Mouse (Mus musculus) forebrain, embryonic 15.5 days (tissue): Measurements from ENCODE around the gene Prkcq. TPM values are rescaled to one million over a fixed set of nuclear protein-coding genes. Genes with fewer than 3 reads are reported as not detected.

ENCODE experiments used
- ATAC-seq: fragments of 200-750 bp; cut with Nextera tagmentation; replicated peaks from 2 replicates; pipeline ENCODE4 v1.8.0; 2017; ENCODE audit warnings: mild to moderate bottlenecking, moderate TSS enrichment, moderate library complexity
- H3K27ac ChIP-seq: fragments of 300-500 bp; sonication (generic); replicated peaks from 2 replicates; pipeline ENCODE4 v1.5.1; 2015; ENCODE audit warnings: mild to moderate bottlenecking, inconsistent platforms
- H3K27me3 ChIP-seq: fragments of 300-500 bp; sonication (generic); 2 replicates; pipeline ENCODE4 v1.6.1; 2015; ENCODE audit warnings: inconsistent platforms
- H3K36me3 ChIP-seq: fragments of 300-500 bp; sonication (generic); 2 replicates; pipeline ENCODE4 v1.6.1; 2015; ENCODE audit warnings: mild to moderate bottlenecking, inconsistent platforms
- H3K4me1 ChIP-seq: fragments of 300-500 bp; sonication (generic); 2 replicates; pipeline ENCODE4 v1.6.1; 2015; ENCODE audit warnings: inconsistent platforms
- H3K4me2 ChIP-seq: fragments of 300-500 bp; sonication (generic); replicated peaks from 2 replicates; pipeline ENCODE4 v1.6.1; 2015; ENCODE audit warnings: mild to moderate bottlenecking, inconsistent platforms
- H3K4me3 ChIP-seq: fragments of 300-500 bp; sonication (generic); 2 replicates; pipeline ENCODE4 v1.5.1; 2015; ENCODE audit warnings: mild to moderate bottlenecking, inconsistent platforms
- H3K9ac ChIP-seq: fragments of 300-500 bp; sonication (generic); replicated peaks from 2 replicates; pipeline ENCODE4 v1.6.1; 2015; ENCODE audit warnings: mild to moderate bottlenecking, inconsistent platforms
- H3K9me3 ChIP-seq: fragments of 300-500 bp; sonication (generic); 2 replicates; pipeline ENCODE4 v1.6.1; 2016; ENCODE audit warnings: inconsistent platforms
- WGBS: fragments of 180-500 bp; shearing (Covaris S2); methylation state at CpG from one replicate; pipeline ENCODE4 v1.1.7; 2015; ENCODE audit warnings: mixed read lengths; 5-methylcytosine and 5-hydroxymethylcytosine counted together
- polyA plus RNA-seq: library from polyadenylated mRNA; unstranded; fragments of >200 nt; fragmentation: Nextera tagmentation; extraction: Ambion mirVana; gene quantifications from 2 replicates; pipeline ENCODE4 v1.2.1, GENCODE M21; 2015

Prkcq gene
- polyA plus RNA-seq, 1 experiment from 2014 or later = 3.5 TPM

GRCm38 (mm10) chr2:11208263-11208662, 36.4 kb downstream of the Prkcq start:
- Histone ChIP-seq H3K9ac (no peak overlapping the region), H3K4me2 (no peak overlapping the region), H3K9me3 (no peaks in the 10 kb centered on the region), H3K36me3 (no peaks in the 10 kb centered on the region), H3K4me3 (no peak overlapping the region), H3K4me1 (no peaks in the 10 kb centered on the region), H3K27ac (no peak overlapping the region), H3K27me3 (no peaks in the 10 kb centered on the region)
- WGBS = 87% methylated on average over 9 of the region's 9 CpGs
- no peak for ATAC-seq

DNA sequence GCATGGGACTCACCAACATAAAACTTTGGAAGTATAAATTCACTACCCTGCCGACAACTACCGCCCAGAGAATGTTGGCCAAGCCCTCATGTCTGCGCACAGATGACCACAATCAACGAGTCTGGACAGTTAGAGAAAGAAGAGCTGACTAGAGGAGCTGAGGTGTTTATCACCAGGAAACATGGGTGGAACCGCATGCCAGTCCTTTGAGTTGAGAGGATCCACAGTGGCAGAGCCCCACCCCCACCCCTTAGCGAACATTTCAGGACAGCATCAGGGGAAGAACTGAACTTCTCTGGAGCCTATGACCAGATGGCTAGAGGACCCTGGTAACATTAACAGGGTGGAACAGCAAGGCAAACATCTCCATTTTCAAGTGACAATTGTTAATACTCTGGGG, 37.4 kb downstream of the Prkcq start:
- no peaks in the 10 kb centered on the region for H3K9me3 ChIP-seq
- H3K4me1 ChIP-seq = no peaks in the 10 kb centered on the region
- WGBS = 90% methylated on average over 6 of the region's 6 CpGs

DNA sequence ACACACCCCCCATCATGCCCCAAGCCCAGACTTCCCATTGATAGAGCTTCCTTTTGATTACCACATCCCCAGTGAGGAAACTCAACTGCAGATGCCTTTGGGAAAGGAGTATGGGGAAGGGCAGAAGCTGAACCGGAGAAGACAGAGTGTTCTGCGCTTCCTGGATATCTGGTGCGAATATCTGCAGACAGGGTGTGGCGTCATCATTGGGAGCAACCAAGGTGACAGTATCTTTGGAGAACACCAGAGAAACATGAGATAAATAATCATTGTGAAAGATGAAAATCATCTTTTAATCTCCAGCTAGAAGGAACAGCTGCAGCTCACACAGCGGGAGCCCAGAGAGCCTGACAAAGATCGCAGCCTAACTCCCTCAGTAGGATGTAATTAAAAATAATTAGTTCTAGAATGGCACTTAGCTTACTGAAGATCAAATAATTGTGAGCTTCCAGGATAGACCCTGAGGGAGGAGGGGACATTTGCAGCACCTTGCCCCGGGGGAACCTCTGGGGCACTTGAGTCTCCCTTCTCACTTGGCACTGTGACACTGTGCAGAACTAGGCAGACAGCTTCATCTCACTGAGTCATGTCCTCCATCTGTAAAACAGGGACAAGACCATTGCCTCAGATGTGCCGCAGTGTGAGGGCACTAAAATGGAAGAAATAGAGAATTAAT, 38.5 kb downstream of the Prkcq start:
- Histone ChIP-seq H3K27me3 (no peaks in the 10 kb centered on the region), H3K4me2 (no peak overlapping the region), H3K4me3 (no peak overlapping the region), H3K9ac (no peak overlapping the region), H3K36me3 (no peaks in the 10 kb centered on the region), H3K4me1 (no peaks in the 10 kb centered on the region), H3K9me3 (no peaks in the 10 kb centered on the region), H3K27ac (no peak overlapping the region)
- ATAC-seq = 0 out of 2 replicates have a peak, but pooled peaks have one; percentile 43
- WGBS = 55% methylated on average over 8 of the region's 8 CpGs

More for the DNA sequence above, 37.4 kb downstream of the Prkcq start:
- H3K9ac ChIP-seq = no peak overlapping the region
- H3K27ac ChIP-seq = no peak overlapping the region
- ATAC-seq = no peak
- no peaks in the 10 kb centered on the region for H3K36me3 ChIP-seq
- no peak overlapping the region for H3K4me2 ChIP-seq
- H3K27me3 ChIP-seq = no peaks in the 10 kb centered on the region
- H3K4me3 ChIP-seq = no peak overlapping the region

- H3K9ac ChIP-seq = no peak overlapping the region
- 68% methylated on average over 7 of the region's 7 CpGs for WGBS
- H3K4me1 ChIP-seq = no peaks in the 10 kb centered on the region
- no peak for ATAC-seq
- H3K9me3 ChIP-seq = no peaks in the 10 kb centered on the region
- H3K27ac ChIP-seq = no peak overlapping the region
- no peak overlapping the region for H3K4me3 ChIP-seq
- no peaks in the 10 kb centered on the region for H3K27me3 ChIP-seq
- no peak overlapping the region for H3K4me2 ChIP-seq
- H3K36me3 ChIP-seq = no peaks in the 10 kb centered on the region
These were observed 40.2 kb downstream of the Prkcq start for GRCm38 (mm10) chr2:11211961-11212562.

- Histone ChIP-seq H3K36me3 (no peaks in the 10 kb centered on the region), H3K4me3 (no peak overlapping the region), H3K4me1 (no peaks in the 10 kb centered on the region), H3K27me3 (no peaks in the 10 kb centered on the region), H3K4me2 (no peak overlapping the region), H3K9me3 (no peaks in the 10 kb centered on the region), H3K9ac (no peak overlapping the region), H3K27ac (no peak overlapping the region)
- ATAC-seq = no peak
- 63% methylated on average over 4 of the region's 4 CpGs for WGBS
These were observed 44.5 kb downstream of the Prkcq start for GRCm38 (mm10) chr2:11216421-11216820.

- ATAC-seq = no peak
- Histone ChIP-seq H3K4me1 (no peaks in the 10 kb centered on the region), H3K27me3 (no peaks in the 10 kb centered on the region), H3K36me3 (no peaks in the 10 kb centered on the region), H3K9me3 (no peaks in the 10 kb centered on the region), H3K27ac (no peak overlapping the region), H3K4me3 (no peak overlapping the region), H3K9ac (no peak overlapping the region), H3K4me2 (no peak overlapping the region)
- WGBS = 84% methylated on average over 5 of the region's 5 CpGs
These were observed 44.9 kb downstream of the Prkcq start for GRCm38 (mm10) chr2:11216847-11217246.

- ATAC-seq = no peak
- WGBS = 92% methylated on average over 5 of the region's 5 CpGs
- no peak overlapping the region for H3K27ac ChIP-seq
These were observed 46.2 kb downstream of the Prkcq start for GRCm38 (mm10) chr2:11218122-11218521.

GRCm38 (mm10) chr2:11219262-11219661, 47.4 kb downstream of the Prkcq start:
- H3K4me3 ChIP-seq = no peak overlapping the region
- no peaks in the 10 kb centered on the region for H3K36me3 ChIP-seq
- no peak for ATAC-seq
- H3K27me3 ChIP-seq = no peaks in the 10 kb centered on the region
- H3K4me1 ChIP-seq = no peaks in the 10 kb centered on the region
- H3K9ac ChIP-seq = no peak overlapping the region
- H3K27ac ChIP-seq = no peak overlapping the region
- 98% methylated on average over 2 of the region's 2 CpGs for whole genome bisulfite sequencing
- no peak overlapping the region for H3K4me2 ChIP-seq
- H3K9me3 ChIP-seq = no peaks in the 10 kb centered on the region

More at GRCm38 (mm10) chr2:11218122-11218521, 46.2 kb downstream of the Prkcq start:
- H3K36me3 ChIP-seq = no peaks in the 10 kb centered on the region
- no peaks in the 10 kb centered on the region for H3K9me3 ChIP-seq
- H3K27me3 ChIP-seq = no peaks in the 10 kb centered on the region
- no peak overlapping the region for H3K9ac ChIP-seq
- H3K4me1 ChIP-seq = no peaks in the 10 kb centered on the region
- H3K4me2 ChIP-seq = no peak overlapping the region
- no peak overlapping the region for H3K4me3 ChIP-seq

- ATAC-seq = no peak
- Histone ChIP-seq H3K9me3 (no peaks in the 10 kb centered on the region), H3K4me3 (no peak overlapping the region), H3K4me1 (no peaks in the 10 kb centered on the region), H3K27ac (no peak overlapping the region), H3K27me3 (no peaks in the 10 kb centered on the region), H3K9ac (no peak overlapping the region), H3K36me3 (no peaks in the 10 kb centered on the region), H3K4me2 (no peak overlapping the region)
- WGBS = 91% methylated on average over 3 of the region's 3 CpGs
These were observed 53.0 kb downstream of the Prkcq start for GRCm38 (mm10) chr2:11224808-11225484.

DNA sequence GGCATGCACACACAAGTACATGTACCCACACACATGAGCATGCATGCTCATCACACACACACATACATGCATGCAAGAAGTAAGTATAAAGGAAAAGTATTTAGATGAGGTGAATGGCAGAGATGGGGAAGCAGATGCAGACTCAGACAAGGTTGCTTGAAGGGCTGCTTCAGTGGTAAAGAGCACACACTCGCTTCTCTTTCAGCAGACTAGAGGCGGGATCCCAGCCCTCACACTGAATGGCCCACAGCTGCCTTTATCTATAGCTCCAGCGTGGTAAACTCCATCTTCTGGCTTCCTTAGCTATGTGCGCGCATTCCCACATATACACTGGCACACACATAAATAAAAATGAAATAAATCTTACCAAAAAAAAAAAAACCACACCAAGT, 53.6 kb downstream of the Prkcq start:
- WGBS = 80% methylated on average over 5 of the region's 5 CpGs
- no peak for ATAC-seq
- no peaks in the 10 kb centered on the region for H3K36me3 ChIP-seq
- no peak overlapping the region for H3K4me2 ChIP-seq
- H3K9ac ChIP-seq = no peak overlapping the region
- no peaks in the 10 kb centered on the region for H3K9me3 ChIP-seq
- H3K27ac ChIP-seq = no peak overlapping the region
- no peaks in the 10 kb centered on the region for H3K27me3 ChIP-seq
- no peak overlapping the region for H3K4me3 ChIP-seq
- H3K4me1 ChIP-seq = no peaks in the 10 kb centered on the region

DNA sequence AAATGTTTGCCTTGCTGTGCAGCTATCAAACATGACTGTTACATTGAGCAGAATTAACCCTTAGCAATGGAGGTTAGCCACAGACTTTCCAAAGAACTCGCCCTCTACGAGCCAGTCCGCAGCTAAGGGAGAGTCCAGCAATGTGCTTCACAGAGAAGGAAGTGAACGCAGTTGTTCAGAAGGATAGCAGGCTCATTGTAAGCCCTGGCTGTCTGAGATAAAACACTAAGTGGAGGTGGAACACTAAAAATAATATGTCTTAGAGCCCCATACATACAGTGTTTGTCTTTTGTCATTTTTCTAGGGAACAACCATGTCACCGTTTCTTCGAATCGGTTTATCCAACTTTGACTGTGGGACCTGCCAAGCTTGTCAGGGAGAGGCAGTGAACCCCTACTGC, 54.6 kb downstream of the Prkcq start:
- Histone ChIP-seq H3K9me3 (no peaks in the 10 kb centered on the region), H3K9ac (no peak overlapping the region), H3K4me3 (no peak overlapping the region), H3K4me2 (no peak overlapping the region), H3K4me1 (no peaks in the 10 kb centered on the region), H3K36me3 (no peaks in the 10 kb centered on the region), H3K27ac (no peak overlapping the region), H3K27me3 (no peaks in the 10 kb centered on the region)
- ATAC-seq = no peak
- WGBS = 90% methylated on average over 7 of the region's 7 CpGs

DNA sequence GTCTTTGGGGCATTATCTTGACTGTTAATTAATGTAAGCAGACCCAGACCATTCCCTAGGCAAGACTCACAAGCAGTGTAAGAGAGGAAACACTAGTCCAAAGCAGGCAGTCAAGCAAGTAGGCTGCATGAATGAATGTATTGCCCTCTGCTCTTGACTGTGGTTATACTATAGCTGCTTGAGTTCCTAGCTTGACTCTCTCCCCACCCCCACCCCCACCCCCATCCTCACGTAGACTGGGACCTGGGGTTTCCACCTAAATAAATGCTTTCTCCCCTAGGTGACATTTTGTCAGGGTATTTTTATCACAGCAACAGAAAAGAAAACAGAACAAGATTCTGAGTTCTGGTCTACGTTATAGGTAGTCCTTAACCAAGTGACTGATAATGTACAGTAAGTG, 57.2 kb downstream of the Prkcq start:
- no peaks in the 10 kb centered on the region for H3K36me3 ChIP-seq
- no peak for ATAC-seq
- no peaks in the 10 kb centered on the region for H3K4me1 ChIP-seq
- WGBS = 88% methylated on average over 2 of the region's 2 CpGs
- H3K9me3 ChIP-seq = no peaks in the 10 kb centered on the region
- H3K4me2 ChIP-seq = no peak overlapping the region
- no peaks in the 10 kb centered on the region for H3K27me3 ChIP-seq
- H3K4me3 ChIP-seq = no peak overlapping the region
- H3K27ac ChIP-seq = no peak overlapping the region
- H3K9ac ChIP-seq = no peak overlapping the region
